Mouse (Mus musculus) regulatory T cell (primary cell): ENCODE measurements around the gene Arpc5.
"Not testable (repeated sequence)": the region's sequence is repeated elsewhere in the genome, so short reads cannot be mapped to it uniquely, and the experiment has no call there.

Experiments
- in situ Hi-C: fragments of 300-600 bp; cut with MboI, MseI; formaldehyde crosslinking; loops from one replicate; pipeline ENCODE4 v1.15.1; 2025; ENCODE audit warnings: high pct_unique_total_duplicates

Gene Arpc5

DNA sequence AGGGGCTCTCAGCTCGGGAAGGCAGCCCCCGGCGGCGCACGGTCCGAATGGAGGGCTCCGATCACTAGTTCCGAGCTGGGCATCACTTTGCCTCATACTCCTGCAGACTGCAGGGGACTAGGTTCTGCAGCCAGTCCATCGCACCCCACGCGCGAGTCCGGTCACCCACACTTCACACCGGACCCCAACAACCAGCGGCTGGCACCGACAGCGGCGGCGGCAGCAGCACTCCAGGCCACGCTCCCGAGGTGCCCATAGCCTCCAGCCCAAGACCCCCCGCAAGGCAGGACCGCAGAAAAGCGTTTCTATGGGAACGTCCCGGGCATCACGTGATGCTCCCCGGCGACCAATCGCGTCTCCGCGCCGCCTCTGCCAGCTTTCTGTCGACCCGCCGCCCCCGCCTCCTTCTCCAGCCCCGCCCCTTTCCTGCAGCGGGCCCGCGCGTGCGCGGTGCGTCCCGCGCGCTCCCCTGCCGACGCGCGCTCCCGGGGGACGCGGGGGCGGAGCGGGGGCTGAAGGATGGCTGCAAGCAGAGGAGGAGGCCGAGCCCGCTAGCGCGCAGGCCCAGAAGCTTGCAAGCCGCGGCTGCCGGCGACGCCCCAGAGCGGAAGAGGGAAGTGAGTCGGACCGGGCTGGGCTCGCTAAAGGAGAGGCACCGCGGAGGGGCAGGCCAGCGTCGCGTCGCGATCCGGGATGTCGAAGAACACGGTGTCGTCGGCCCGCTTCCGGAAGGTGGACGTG is at the start of gene Arpc5, which contains the start of gene Rgl1:
TSS of gene Arpc5 (plus strand) at position 511 of the 741 bp plus-strand sequence.
TSS of gene Rgl1 (minus strand) at position 320 of the 741 bp plus-strand sequence.
- in situ Hi-C loops = no loop called here

DNA sequence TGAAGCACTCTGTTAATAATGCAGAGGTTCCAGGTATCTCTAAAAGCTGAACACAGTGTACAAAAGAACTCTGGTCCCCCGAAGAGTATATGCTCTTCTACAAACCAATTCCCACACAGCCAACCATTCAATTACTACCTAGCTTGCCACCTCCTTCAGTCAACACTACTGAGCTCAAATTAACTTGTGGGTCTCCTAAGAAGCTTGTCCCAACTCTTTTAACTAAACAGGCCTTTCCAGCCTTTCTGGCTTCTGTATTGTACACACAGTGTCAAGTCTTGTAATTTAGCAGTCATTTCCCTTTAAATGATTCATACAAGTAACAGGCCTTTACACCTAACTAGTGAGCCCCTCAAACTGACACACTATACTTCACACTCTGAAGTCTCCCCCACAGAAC is 49.0 kb upstream of the Arpc5 start:
- in situ Hi-C loops = no loop called here

DNA sequence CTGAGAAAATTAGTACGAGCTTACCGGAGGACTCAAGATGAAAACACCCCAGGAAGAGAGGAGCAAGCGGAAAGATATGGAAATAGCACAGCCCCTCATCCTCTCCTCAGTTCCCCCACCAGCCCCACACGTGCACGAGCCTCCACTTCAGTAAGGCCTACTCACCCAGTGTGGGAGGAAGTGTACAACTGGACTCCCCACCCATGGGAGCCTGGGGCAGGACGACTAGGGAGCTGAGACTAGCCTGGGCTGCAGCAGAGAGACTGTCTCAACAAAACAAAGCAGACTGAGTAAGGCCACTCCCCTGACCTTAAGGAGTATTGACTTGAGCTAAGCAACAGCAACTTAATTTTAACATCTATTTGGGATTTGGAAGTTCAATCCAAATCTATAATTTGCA is 48.1 kb upstream of the Arpc5 start:
- in situ Hi-C loops = no loop called here

DNA sequence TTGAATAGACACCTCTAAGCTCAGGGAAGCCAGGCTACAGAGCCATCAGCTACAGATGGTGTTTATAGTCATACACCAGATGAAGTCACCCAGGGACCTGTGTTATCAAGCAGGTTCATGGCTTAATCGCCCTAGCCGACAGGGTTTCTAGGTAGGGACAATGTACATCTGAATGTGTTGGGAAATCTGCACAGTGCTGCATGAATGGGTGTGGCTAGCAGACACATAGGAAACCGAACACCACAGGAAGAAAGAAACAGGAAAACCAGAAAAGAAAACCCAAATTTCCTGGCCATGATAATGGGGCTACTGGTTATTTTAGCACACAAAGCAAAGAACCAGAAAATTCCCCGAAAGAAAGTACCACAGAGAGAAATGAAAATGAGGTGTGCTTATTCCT is 45.4 kb upstream of the Arpc5 start:
- in situ Hi-C loops = no loop called here

DNA sequence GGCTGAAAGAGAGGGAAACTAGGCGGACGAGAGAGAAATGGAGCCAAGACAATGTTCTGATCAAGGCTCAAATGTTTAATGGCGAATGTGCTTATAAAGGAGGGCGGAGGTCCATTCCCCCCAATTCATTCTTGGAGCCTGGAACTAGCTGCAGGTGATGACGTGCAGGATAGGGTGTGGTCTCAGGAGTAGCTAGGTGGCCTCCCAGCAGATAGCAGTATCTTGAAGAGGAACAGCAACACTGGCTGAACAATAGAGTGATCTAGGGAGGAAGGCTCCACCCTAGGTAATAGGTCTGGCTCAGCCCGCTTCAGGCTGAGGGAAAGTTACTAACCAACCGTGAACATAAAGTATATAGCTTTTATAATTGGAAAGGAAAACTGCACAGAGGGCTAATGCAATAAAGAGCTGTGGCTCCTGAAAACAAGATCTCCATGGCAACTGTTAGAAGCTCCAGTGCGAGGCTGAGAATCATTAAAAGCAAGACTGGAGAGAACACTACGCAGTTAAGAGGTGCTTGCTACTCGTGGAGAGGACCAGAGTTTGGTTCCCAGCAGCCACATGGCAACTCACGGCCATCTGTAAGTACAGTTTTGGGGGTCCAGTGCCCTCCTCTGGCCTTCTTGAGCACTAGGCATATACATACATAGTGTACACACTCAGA is 44.7 kb upstream of the Arpc5 start:
- in situ Hi-C loops = no loop called here

DNA sequence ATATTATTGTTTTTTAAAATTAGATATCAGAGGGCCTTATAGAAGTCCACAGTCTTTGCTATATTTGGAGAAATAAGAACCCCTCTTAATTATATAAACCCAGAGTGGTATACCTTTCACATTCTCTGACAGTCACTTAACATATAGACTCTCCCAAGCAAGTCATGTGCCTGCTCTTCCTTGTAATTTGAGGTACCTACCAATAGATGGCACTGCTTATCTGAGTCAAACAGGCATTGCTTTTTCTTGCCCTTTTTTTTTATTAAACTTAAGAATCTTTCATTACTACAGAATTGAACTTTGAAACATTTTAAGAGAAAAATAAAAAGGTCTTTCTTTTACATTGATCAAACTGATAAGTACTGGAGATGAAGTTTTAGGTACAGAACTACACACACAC is 42.1 kb upstream of the Arpc5 start:
- in situ Hi-C loops = no loop called here

DNA sequence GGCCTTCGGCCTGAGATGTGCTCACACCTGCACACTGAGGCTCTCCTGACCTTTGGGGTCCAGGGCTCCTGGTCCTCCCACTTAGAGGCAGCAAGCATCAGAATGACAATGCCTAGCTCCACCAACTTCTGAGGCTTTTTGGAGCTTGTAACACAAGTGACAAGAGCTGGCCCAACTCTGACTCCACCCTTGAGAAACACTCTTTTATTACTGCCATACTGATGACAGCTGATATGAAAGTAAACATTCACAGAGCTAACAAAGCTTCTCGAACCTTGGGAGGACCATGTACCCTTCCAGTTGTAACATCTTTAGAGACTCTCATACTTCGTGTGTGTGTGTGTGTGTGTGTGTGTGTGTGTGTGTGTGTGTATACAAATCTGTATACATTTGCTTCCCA is 40.2 kb upstream of the Arpc5 start:
- in situ Hi-C loops = no loop called here

DNA sequence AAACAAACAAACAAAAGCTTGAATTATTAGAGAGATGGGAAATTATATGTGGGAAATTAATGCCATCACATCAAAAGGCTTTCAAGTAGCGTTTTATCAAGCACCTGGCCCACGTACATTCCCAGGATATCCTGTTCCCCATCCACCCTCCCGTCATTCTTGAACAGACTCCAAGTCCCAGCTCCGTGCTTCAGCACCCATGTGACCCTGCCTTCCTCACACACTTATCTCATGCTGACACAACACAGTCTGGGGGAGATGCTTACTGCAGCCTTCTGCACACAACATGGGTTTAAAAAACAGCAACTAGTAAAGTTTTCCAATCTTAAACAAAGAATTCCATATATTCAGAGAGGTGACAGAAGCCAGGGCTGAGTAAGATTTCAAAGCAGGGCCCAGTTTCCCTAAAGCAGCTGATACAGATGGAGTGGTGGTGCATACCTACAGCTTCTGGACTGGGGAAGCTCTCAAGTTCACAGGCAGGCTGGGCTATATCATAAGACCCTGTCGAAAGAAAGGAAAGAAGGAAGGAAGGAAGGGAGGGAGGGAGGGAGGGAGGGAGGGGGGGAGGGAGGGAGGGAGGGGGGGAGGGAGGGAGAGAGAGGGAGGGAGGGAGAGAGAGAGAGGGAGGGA is 38.6 kb upstream of the Arpc5 start:
- in situ Hi-C loops = no loop called here

DNA sequence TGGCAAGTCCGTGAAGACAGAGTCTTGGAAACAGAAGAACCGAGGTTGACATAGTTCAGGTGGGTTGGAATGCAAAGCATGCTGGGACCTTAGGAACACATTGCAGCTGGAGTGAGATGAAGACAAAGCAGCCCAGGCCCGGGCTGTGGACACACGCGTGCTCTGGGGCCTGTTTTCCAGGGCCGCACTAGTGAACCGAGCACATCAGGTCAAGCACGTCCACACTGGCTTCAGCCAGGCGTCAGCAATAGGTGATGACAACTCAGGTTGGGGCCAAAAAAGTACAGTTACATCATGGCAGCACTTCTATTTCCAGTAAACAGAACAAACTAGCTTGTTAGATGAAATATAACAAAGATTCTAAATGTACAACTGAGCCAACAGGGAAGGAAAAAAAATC is 27.5 kb upstream of the Arpc5 start:
- in situ Hi-C loops = no loop called here

DNA sequence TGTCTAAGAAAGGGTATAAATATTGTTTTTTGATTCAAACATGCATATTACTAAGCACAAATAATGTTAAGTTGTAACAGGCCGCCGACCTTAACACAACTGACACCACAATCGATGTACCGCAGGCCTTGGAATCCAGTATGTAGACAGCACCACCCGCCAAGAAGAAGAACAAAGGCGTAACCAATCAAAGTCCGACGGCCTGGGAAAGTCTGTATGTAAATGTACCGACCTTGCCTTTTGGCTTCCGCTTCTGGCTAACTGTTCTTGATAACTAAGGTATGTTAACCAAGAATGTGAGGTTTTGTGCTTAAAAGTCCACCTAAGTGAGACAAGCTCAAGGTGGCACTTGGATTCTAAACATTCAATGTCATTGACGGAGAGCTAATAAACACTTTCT is 27.0 kb upstream of the Arpc5 start:
- in situ Hi-C loops = no loop called here

DNA sequence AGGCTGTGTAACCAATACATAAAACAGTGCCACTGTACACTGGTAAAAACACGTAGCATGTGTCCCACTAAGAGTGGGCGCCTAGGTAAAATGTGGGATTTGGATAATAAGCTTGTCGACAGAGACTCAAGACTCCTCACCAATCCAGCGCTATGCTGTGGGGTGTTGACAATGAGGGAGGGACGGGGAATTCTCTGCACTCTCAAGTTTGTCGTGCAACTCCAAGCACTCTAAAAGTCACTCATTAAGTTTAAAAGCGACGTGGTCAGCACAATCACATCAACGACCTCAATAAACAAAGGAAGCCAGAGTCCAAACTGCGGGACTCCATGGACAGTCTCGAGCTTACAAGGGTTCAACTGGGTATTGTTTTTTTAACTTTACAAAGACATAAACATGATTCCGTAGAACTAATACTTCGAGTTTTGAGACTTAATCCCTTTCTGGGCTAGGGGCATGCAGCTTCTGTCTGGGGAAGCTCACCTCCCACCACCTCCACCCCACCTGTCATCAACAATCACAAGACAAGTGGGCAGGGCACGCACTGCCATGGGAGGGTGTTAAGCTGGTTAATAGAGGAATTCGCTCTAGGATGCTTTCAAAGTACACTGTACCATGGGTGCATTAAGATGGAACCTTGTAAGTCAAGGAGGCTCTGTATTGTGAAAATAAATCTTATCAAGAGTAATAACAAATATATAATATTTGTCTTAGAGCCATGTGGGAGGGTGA is 23.1 kb upstream of the Arpc5 start:
- in situ Hi-C loops = loop anchor here (5.0 kb wide), 1 partner anchor 216 kb away; no protein-coding TSS in a partner anchor

DNA sequence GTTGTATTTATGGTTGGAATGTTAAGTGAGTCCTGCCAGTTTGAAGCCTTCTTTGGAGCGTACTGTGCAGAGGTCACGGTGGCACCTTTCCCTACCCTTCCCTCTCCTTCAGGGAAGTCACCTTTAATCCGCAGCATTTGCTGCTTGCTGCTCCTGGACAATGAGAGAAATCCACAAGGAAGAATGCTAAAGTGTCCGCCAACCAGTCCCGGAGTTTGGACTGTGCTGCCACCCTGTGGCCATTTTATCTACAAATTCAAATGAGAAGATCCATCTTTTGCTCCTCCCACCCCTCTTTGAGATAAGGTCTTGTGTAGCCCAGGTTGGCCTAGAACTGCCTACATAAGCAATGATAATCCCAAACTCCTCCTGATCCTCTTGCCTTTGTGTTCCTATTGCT is 19.9 kb upstream of the Arpc5 start:
- in situ Hi-C loops = no loop called here

DNA sequence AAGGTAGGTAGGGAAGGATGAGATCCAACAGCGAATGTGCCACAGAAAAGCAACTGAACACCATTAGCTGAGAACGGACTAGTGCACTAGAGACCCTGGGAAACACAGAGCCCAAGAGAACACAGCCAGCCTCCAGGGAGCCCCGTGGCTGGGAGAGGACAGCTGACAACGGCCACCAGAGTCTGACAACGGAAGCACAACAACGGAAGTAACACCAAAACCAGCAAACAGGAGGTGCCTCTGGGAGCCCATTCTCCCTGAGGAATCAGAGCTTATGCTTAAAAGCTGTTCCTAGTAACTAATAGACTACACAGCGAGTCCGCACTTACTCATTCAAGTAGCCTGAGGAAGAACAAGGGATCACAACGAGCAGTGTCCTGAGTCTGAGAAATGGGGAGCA is 17.1 kb upstream of the Arpc5 start:
- in situ Hi-C loops = no loop called here

DNA sequence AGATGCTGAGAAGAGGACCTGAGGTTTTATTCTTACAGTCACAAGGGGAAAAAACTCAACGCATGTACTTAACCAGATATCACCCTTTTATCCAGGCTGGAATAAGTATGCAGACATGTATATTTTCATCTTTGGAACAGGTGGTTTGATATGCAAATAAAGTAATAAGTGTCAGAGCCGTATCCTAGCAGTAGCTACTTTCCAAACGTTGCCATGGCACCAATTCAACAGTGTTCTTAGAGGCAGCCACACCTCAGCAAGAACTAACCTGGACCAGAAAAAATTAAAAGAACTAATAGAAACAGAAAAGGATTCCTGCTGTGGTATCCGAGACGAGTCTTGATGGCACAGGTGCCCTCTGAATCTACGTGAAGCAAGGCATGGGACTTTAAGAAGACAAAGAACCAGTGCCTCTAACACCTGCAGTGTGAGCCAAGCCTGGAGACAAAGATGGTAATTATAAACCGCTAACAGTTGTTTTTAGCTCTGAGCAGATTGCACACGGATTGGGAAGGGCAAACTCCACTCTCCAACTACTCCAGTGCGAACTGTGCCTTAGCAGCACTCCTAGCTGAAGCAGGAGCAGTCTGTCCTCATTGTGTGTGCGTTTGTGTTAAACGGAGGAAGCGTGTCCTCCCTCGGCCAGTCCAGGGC is 15.9 kb upstream of the Arpc5 start, which contains the start of gene Apobec4:
TSS of gene Apobec4 (plus strand) at position 240 of the 654 bp plus-strand sequence.
- in situ Hi-C loops = no loop called here

DNA sequence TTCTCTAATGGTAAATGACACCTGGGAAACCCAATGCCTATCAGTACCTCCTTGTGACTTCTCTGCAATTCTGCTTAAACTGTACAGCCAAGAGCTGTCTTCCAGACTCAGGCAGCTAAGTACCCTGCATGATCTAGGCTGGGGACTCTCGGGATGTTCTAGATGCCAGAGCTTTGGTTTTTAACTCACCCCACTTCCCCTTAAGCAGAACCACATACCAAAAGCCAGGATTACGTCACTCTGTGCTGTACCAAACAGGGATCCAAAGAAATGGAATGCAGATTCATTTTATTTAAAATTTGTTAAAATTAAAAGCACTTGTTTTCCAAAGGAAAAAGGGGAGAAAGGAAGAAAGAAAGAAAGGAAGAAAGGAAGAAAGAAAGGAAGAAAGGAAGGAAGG is 4.6 kb upstream of the Arpc5 start:
- in situ Hi-C loops = no loop called here

DNA sequence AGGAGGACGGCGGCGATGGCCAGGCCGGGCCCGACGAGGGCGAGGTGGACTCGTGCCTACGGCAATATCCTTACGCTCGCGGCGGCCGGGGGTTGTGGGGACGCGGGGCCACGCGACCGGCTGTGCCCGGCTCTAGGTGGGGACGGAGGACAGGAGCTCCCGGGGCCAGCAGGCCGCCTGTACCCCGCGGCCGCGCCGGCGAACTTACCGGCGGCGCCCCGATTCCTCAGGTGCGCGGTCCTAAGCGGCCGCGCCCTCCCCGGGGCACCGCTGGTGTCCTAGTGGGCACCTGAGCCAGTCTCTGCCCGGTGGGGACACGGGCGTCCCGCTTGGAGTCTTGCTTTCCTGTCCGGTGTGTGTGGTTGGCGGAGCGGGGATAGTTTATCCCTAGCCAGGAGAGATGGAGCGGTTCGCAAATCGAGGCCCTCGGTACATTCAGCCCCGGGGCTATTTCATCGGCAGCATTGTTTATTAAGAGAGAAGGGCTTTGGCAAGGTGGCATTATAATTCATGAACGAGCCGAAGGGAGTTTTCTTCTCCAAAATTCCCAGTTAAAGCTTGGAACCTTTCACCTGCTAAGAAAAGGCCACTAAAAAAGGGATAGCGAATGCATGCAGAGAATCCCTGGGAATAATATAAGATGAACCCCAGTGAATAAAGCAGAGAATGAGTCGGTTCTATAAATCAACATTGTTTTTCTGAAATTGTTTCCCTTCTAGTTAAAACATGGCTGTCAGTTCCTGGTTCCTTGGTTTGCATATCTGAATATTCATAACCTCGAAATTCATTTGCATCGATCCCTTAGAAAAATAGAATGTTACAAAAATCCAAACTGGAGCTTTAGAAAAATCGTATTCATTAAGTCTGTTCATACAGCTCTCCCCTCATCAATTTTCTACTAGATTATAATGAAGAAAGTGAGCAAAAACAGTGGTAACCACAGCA is 734 bp downstream of the Arpc5 start:
- in situ Hi-C loops = no loop called here

DNA sequence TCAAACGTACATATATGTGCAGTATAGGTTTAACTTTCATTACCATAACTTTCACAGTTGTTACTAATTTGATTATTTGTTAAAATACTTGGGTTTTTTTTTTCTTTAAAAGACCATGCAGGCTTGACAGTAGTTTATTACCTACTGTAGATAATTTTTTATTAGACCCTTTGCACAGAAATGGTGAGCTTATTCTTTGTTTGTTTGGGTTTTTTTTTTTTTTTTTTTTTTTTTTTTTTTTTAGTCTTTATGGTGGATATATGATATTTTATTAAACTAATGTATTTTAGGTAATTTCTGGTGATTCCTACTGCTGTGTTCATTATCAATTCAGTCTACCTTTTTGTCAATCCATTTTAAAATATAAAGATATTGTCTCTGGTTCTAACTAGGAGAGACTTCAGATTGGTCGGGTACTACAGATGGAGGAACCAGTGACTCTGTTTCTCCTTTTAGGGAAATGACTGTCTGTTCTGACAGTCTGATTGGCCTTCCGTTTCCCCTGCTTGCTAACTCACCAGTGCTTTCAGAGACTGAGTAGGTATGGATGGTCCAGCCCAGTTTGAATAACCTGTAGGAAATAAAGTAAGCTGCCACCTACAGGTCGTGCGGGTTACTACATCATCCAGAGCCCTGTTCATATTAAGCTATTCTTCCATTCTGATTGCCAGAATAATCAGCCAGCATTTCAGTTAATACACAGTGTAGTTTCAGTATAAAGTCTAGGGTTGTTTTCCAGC is 1.6 kb downstream of the Arpc5 start:
- in situ Hi-C loops = no loop called here

DNA sequence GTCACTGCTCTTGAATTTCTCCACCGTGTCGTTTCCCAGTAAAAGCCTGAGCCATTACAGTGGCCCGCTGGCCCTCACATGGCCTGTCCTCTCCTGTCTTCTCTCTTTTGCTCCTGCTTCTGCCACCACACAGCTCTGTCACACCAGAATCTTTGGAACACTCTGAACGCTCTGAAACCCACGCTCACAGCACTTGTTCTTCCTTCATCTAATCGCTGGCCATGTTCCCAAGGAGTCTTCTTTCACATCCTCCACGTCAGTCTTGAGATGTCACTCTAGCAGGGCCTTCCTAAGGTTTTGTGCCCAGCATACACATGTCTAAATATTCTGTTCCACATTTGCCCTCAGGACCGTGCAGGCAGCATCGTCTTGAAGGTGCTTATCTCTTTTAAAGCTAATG is 4.7 kb downstream of the Arpc5 start:
- in situ Hi-C loops = no loop called here

DNA sequence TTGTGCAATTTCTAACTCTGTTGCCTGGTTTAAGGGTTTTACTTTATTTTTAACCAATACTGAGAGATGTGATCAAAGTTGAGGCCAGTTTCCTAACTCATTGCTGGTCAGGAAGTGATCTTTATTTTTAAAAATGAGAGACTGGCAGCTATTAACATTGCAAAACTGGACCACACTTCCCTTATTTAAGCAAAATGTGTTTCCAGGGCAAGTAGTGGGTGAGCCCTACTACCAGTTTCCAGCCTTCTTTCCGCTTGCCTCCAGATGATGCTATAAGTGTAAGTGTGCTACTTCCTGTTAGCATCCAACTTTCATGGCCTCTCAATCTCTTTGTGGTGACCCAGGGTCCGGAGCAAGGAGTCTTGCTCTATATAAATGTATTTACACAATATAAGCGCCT is 8.3 kb downstream of the Arpc5 start:
- in situ Hi-C loops = not testable (repeated sequence)
